Mouse (Mus musculus) liver, embryonic 16.5 days (tissue): Measurements from ENCODE around the gene Mllt3. TPM values are rescaled to one million over a fixed set of nuclear protein-coding genes. Genes with fewer than 3 reads are reported as not detected.

Source experiments
- ATAC-seq: fragments of 200-750 bp; cut with Nextera tagmentation; 2 replicates; pipeline ENCODE4 v1.8.0; 2017; ENCODE audit warnings: low read depth, mild to moderate bottlenecking, moderate number of reproducible peaks, moderate library complexity
- H3K27ac ChIP-seq: fragments of 300-500 bp; sonication (generic); 2 replicates; pipeline ENCODE4 v1.5.1; 2014; ENCODE audit warnings: mild to moderate bottlenecking, low read length
- H3K27me3 ChIP-seq: fragments of 300-500 bp; sonication (generic); 2 replicates; pipeline ENCODE4 v1.6.1; 2014; ENCODE audit warnings: low read depth, low read length, mixed read lengths; ENCODE audit not compliant: control insufficient read depth, insufficient read depth
- H3K36me3 ChIP-seq: fragments of 300-500 bp; sonication (generic); 2 replicates; pipeline ENCODE4 v1.6.1; 2014; ENCODE audit warnings: mild to moderate bottlenecking; ENCODE audit not compliant: control insufficient read depth, insufficient read depth
- H3K4me1 ChIP-seq: fragments of 300-500 bp; sonication (generic); 2 replicates; pipeline ENCODE4 v1.6.1; 2014; ENCODE audit warnings: low read depth, low read length, mixed read lengths; ENCODE audit not compliant: control insufficient read depth
- H3K4me2 ChIP-seq: fragments of 300-500 bp; sonication (generic); 2 replicates; pipeline ENCODE4 v1.6.1; 2014; ENCODE audit warnings: low read depth, low read length, mixed read lengths
- H3K4me3 ChIP-seq: fragments of 300-500 bp; sonication (generic); 2 replicates; pipeline ENCODE4 v1.5.1; 2014; ENCODE audit warnings: low read depth, mild to moderate bottlenecking, low read length
- H3K9ac ChIP-seq: fragments of 300-500 bp; sonication (generic); 2 replicates; pipeline ENCODE4 v1.6.1; 2014; ENCODE audit warnings: low read depth, low read length
- H3K9me3 ChIP-seq: fragments of 300-500 bp; sonication (generic); replicated peaks from 2 replicates; pipeline ENCODE4 v1.6.1; 2016; ENCODE audit warnings: low read length; ENCODE audit not compliant: control insufficient read depth
- WGBS: fragments of 180-500 bp; shearing (Covaris S2); extraction: QIAGEN DNeasy Blood & Tissue Kit; methylation state at CpG from one replicate; pipeline ENCODE4 v1.1.7; 2014; ENCODE audit not compliant: insufficient replicate concordance; 5-methylcytosine and 5-hydroxymethylcytosine counted together
- polyA plus RNA-seq: library from polyadenylated mRNA; unstranded; fragments of >200 nt; fragmentation: Nextera tagmentation; extraction: Ambion mirVana; gene quantifications from 2 replicates; pipeline ENCODE4 v1.2.1, GENCODE M21; 2015

Mllt3 gene
- polyA plus RNA-seq, 1 experiment from 2014 or later = 83.5 TPM

GRCm38 (mm10) chr4:87963773-87964076 lies 69.4 kb downstream of the Mllt3 start:
- Histone ChIP-seq H3K4me1 (no peaks in the 10 kb centered on the region), H3K27ac (no peak overlapping the region), H3K9ac (no peak overlapping the region), H3K36me3 (no peaks in the 10 kb centered on the region), H3K4me2 (no peak overlapping the region), H3K27me3 (no peaks in the 10 kb centered on the region), H3K9me3 (no peaks in the 10 kb centered on the region), H3K4me3 (no peak overlapping the region)
- no peak for ATAC-seq
- WGBS = 68% methylated on average over 3 of the region's 3 CpGs

GRCm38 (mm10) chr4:87963055-87963772 lies 70.0 kb downstream of the Mllt3 start:
- no peak overlapping the region for H3K9ac ChIP-seq
- H3K9me3 ChIP-seq = no peaks in the 10 kb centered on the region
- no peak for ATAC-seq
- H3K36me3 ChIP-seq = no peaks in the 10 kb centered on the region
- WGBS = 68% methylated on average over 13 of the region's 13 CpGs
- H3K27me3 ChIP-seq = no peaks in the 10 kb centered on the region
- H3K27ac ChIP-seq = no peak overlapping the region
- no peak overlapping the region for H3K4me3 ChIP-seq
- no peak overlapping the region for H3K4me2 ChIP-seq
- H3K4me1 ChIP-seq = no peaks in the 10 kb centered on the region

GRCm38 (mm10) chr4:87961872-87962271 lies 71.3 kb downstream of the Mllt3 start:
- Histone ChIP-seq H3K9me3 (no peaks in the 10 kb centered on the region), H3K4me1 (no peaks in the 10 kb centered on the region; the same call in 1 of the 2 replicates), H3K4me2 (no peak overlapping the region), H3K9ac (no peak overlapping the region), H3K36me3 (no peaks in the 10 kb centered on the region), H3K4me3 (no peak overlapping the region), H3K27ac (no peak overlapping the region), H3K27me3 (no peaks in the 10 kb centered on the region)
- WGBS = 71% methylated on average over 6 of the region's 6 CpGs
- ATAC-seq = no peak

GRCm38 (mm10) chr4:87957852-87958251 lies 75.3 kb downstream of the Mllt3 start:
- Histone ChIP-seq H3K4me1 (no peaks in the 10 kb centered on the region; the same call in 1 of the 2 replicates), H3K9ac (no peak overlapping the region), H3K4me2 (no peak overlapping the region), H3K36me3 (no peaks in the 10 kb centered on the region), H3K27me3 (no peaks in the 10 kb centered on the region), H3K9me3 (no peaks in the 10 kb centered on the region), H3K4me3 (no peak overlapping the region), H3K27ac (no peak overlapping the region)
- WGBS = 53% methylated on average over 3 of the region's 3 CpGs
- no peak for ATAC-seq

- no peaks in the 10 kb centered on the region; the same call in 1 of the 2 replicates for H3K4me1 ChIP-seq
- H3K4me2 ChIP-seq = no peak overlapping the region
- H3K4me3 ChIP-seq = no peak overlapping the region
- no peak overlapping the region for H3K9ac ChIP-seq
- no peaks in the 10 kb centered on the region for H3K9me3 ChIP-seq
- no peak for ATAC-seq
- no peaks in the 10 kb centered on the region for H3K36me3 ChIP-seq
- 63% methylated on average over 3 of the region's 3 CpGs for WGBS
- H3K27ac ChIP-seq = no peak overlapping the region
- no peaks in the 10 kb centered on the region for H3K27me3 ChIP-seq
These were observed 76.0 kb downstream of the Mllt3 start for GRCm38 (mm10) chr4:87957198-87957597.

- no peaks in the 10 kb centered on the region; the same call in 1 of the 2 replicates for H3K4me1 ChIP-seq
- H3K4me2 ChIP-seq = no peak overlapping the region
- 66% methylated on average over 2 of the region's 2 CpGs for WGBS
- no peak overlapping the region for H3K27ac ChIP-seq
- no peaks in the 10 kb centered on the region for H3K36me3 ChIP-seq
- no peak overlapping the region for H3K9ac ChIP-seq
- H3K27me3 ChIP-seq = no peaks in the 10 kb centered on the region
- no peak overlapping the region for H3K4me3 ChIP-seq
- ATAC-seq = no peak
- H3K9me3 ChIP-seq = no peaks in the 10 kb centered on the region
These were observed 78.0 kb downstream of the Mllt3 start for GRCm38 (mm10) chr4:87955132-87955531.

GRCm38 (mm10) chr4:87954421-87955083 lies 78.6 kb downstream of the Mllt3 start:
- H3K36me3 ChIP-seq = no peaks in the 10 kb centered on the region
- no peak overlapping the region for H3K9ac ChIP-seq
- ATAC-seq = no peak
- H3K4me2 ChIP-seq = no peak overlapping the region
- H3K9me3 ChIP-seq = no peaks in the 10 kb centered on the region
- no peak overlapping the region for H3K27ac ChIP-seq
- H3K4me3 ChIP-seq = no peak overlapping the region
- no peaks in the 10 kb centered on the region for H3K27me3 ChIP-seq
- H3K4me1 ChIP-seq = no peaks in the 10 kb centered on the region; the same call in 1 of the 2 replicates
- 70% methylated on average over 7 of the region's 7 CpGs for WGBS

- Histone ChIP-seq H3K4me2 (no peak overlapping the region), H3K9ac (no peak overlapping the region), H3K27me3 (no peaks in the 10 kb centered on the region), H3K27ac (no peak overlapping the region), H3K9me3 (no peaks in the 10 kb centered on the region), H3K4me1 (no peaks in the 10 kb centered on the region; the same call in 1 of the 2 replicates), H3K4me3 (no peak overlapping the region), H3K36me3 (no peaks in the 10 kb centered on the region)
- ATAC-seq = no peak
- WGBS = 36% methylated on average over 4 of the region's 4 CpGs
These were observed 79.4 kb downstream of the Mllt3 start for GRCm38 (mm10) chr4:87953736-87954135.

- Histone ChIP-seq H3K36me3 (no peaks in the 10 kb centered on the region), H3K4me1 (no peaks in the 10 kb centered on the region; the same call in 1 of the 2 replicates), H3K4me2 (no peak overlapping the region), H3K27me3 (no peaks in the 10 kb centered on the region), H3K9ac (no peak overlapping the region), H3K27ac (no peak overlapping the region), H3K4me3 (no peak overlapping the region), H3K9me3 (no peaks in the 10 kb centered on the region)
- no peak for ATAC-seq
- WGBS = 66% methylated on average over 4 of the region's 4 CpGs
These were observed 79.9 kb downstream of the Mllt3 start for GRCm38 (mm10) chr4:87953268-87953667.
